Mouse (Mus musculus): ENCODE data around the gene Tnfrsf21. TPM values are rescaled to one million over a fixed set of nuclear protein-coding genes. Genes with fewer than 3 reads are reported as not detected.

Gene Tnfrsf21
- polyA plus RNA-seq, 1 experiment from 2014 or later, result 70.8 TPM

DNA sequence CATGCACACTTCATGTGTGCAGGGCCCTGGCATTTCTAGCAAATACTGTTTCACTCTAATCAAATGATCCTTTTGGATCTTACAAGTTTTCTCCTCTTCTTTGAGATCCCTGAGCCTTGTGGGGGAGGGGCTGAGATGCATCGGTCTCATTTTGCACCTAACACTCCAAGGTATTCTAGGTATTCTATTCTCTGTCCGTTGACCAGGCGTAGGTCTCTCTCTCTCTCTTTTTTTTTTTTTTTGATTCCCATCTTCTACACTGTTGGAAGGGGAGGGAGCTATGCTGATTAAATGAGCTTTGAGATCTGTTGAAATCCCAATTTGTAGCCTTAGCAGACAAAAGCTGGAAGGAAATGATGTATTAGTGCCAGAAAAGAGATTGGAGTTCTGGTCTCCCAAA lies 8.2 kb downstream of the Tnfrsf21 start:
- ATAC-seq, result no peak
- in situ Hi-C loops (cut with MboI; ENCODE audit: low pct_unique_long_range_greater_than_20kb), result no loop called here
- no peak for TF ChIP-seq CTCF (IDR thresholded peaks at IDR 0.05)
- CTCF ChIA-PET, result no interaction called here
- no peaks in the 10 kb centered on the region for H3K27me3 ChIP-seq
- no peak for DNase-seq (ENCODE audit: low read depth, low spot score)
- POLR2A ChIA-PET, result interaction anchor here (0.7 to 1.0 kb wide), 2 partner anchors 11 to 128 kb away, joined by 3 to 4 read pairs; no protein-coding TSS in a partner anchor

DNA sequence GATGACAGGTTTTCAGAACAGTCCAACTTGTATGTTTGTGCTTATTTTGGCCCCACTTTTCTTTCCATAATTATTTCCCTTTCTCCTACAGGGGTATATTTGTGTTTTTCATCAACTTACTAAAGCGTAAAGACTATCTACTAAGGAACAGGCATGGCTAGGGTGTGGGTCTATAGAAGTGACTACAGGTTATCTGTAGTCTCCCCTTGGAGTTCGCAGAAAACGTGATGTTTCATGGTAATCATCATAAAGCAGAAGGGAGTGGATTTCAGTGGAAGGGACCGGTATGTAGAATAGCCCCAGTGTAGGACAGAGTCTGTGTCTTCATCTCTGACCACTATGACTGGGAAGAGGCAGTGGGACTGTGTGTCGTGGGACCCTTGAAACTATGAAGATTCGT lies 8.7 kb downstream of the Tnfrsf21 start:
- ChIA-PET POLR2A (interaction anchor here (0.7 kb wide), 1 partner anchor 127 kb away, joined by 3 read pairs; no protein-coding TSS in a partner anchor), CTCF (interaction anchor here (0.7 to 1.0 kb wide), 2 partner anchors 163 to 205 kb away, joined by 3 to 4 read pairs; no protein-coding TSS in a partner anchor)
- DNase-seq (ENCODE audit: low read depth, low spot score) (no peak), ATAC-seq (no peak)
- in situ Hi-C loops (cut with MboI; ENCODE audit: low pct_unique_long_range_greater_than_20kb), result no loop called here
- no peak for TF ChIP-seq CTCF (IDR thresholded peaks at IDR 0.05)
- H3K27me3 ChIP-seq, result no peaks in the 10 kb centered on the region

DNA sequence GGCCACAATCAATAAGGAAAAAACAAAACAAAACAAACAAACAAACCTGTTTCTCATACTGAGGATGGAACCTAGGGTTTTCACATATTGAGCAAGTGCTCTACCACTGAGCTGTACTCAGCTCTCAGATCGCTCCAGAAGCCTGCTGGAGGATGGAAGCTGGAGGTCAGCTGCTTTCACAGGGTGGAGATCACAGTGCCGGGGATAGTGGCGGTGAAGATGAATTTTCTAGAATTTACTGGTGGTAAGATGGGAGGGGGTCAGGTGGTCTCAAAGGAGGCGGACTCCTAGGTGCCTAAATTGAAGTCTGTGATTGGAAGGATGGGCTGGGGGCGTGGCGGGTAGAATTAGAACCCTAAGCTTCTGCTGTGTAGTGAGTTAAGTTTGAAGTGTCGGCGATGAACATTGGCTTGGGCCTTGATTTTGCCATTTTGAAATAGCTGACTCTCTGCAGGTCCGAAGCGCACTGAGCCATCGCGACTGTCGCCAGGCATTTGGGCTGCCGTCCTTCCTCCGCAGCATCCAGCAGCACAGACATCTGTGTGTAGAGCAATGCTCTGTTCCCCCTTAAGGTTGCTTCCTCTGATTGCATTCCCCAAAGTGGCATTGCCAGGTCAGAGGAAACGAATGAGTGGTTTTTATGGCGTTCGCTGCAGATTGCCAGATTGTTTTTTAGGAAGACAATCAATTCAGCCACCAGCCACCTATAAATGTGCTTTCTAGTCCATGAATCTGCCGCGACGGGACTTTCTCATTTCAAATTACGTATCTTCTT lies 9.7 kb downstream of the Tnfrsf21 start:
- CTCF ChIA-PET, result interaction anchor here (1.0 kb wide), 1 partner anchor 204 kb away, joined by 4 read pairs; no protein-coding TSS in a partner anchor
- no peak for TF ChIP-seq CTCF (IDR thresholded peaks at IDR 0.05)

DNA sequence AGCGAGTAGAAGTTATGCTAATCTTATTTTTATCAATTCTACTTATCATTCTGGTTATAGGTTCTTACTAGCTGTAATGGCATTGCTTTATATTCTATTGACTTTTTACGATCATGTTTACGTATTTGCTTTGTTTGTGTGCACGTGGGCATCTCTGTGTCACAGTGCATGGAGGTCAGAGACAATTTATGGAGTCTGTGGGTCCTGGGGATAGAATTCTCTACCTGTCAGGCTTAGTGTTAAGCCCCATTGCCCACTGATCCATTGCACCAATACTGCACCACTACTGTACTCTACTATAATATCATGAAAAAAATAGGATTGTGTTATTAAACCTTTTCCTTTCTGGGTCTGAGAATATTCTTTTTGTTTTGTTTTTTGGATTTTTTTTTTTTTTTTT lies 10.4 kb downstream of the Tnfrsf21 start:
- TF ChIP-seq CTCF (IDR thresholded peaks at IDR 0.05), result no peak
- POLR2A ChIA-PET, result no interaction called here
- ATAC-seq, result no peak
- DNase-seq (ENCODE audit: low read depth, low spot score), result no peak
- CTCF ChIA-PET, result no interaction called here
- H3K27me3 ChIP-seq, result no peaks in the 10 kb centered on the region
- in situ Hi-C loops (cut with MboI; ENCODE audit: low pct_unique_long_range_greater_than_20kb), result no loop called here

More for the DNA sequence above, 9.7 kb downstream of the Tnfrsf21 start:
- H3K27me3 ChIP-seq, result no peaks in the 10 kb centered on the region
- in situ Hi-C loops (cut with MboI; ENCODE audit: low pct_unique_long_range_greater_than_20kb), result no loop called here
- POLR2A ChIA-PET, result no interaction called here
- ATAC-seq (no peak), DNase-seq (ENCODE audit: low read depth, low spot score) (no peak)

DNA sequence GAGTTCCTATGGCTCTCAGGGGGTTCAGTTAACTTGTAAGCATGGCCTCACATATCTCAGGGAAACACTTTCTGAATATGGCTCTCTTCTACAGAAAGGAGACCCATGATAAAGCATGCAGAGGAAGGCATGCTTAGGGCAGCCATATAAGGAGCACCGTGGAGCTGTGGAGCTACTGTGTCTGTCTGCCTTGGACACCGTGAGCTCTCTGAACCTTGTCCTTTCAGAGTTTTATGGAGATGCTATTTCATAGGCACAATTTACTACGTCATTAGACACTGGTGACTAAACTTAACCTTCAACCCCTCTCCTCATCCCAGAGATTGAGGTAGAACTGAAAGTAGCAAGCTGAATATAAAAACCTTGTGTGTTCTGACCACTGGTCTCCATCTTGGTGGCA lies 13.2 kb downstream of the Tnfrsf21 start:
- ChIA-PET POLR2A (no interaction called here), CTCF (interaction anchor here (1.3 kb wide), 1 partner anchor 10 kb away, joined by 4 read pairs; no protein-coding TSS in a partner anchor)
- no peaks in the 10 kb centered on the region for H3K27me3 ChIP-seq
- ATAC-seq (no peak), DNase-seq (ENCODE audit: low read depth, low spot score) (no peak)
- in situ Hi-C loops (cut with MboI; ENCODE audit: low pct_unique_long_range_greater_than_20kb), result no loop called here
- TF ChIP-seq CTCF (IDR thresholded peaks at IDR 0.05), result no peak

DNA sequence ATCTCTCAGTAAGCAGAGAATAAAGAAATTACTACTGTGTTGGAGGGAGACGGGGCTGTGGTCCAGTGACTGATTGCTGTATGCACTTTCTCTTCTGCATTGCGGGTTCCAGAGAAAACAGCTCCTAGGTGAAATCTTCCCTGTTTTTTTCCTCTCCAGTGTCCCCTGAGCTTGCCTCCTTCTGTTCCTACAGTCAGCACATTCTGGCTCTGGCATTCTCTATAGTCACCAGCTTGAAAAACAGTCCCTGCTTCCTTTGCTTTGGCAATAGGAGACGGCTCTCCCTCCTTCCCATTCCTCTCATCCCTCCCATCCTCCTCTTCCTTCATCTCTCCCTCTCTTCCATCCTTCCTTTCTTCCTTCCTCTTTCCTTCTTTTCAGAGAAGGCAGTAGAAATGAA lies 13.9 kb downstream of the Tnfrsf21 start:
- in situ Hi-C loops (cut with MboI; ENCODE audit: low pct_unique_long_range_greater_than_20kb), result no loop called here
- CTCF ChIA-PET, result no interaction called here
- TF ChIP-seq CTCF (IDR thresholded peaks at IDR 0.05), result no peak

DNA sequence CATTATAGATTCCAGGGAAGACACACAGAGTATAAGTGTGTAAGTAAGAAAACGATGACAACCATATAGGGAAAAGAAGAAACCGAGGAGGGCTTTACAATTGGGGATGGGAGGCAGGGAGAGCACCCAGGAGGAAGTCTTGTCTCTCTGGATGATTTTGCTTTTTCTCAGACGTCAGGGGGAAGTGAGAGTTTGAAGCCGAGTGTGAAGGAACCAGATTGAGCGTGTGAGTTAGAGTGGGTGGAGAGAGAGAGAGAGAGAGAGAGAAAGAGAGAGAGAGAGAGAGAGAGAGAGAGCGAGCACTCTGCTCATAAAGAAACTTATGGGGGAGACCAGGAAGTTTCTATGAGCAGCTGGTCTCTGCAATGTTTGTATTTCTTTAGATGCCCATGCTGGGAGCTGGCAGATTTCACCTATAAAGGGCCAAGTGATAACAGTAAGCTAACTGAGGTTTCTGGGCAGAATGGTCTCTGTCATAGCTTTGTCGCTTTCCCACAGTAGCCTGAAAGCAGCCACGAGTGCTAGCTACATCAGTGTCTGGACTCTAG lies 16.2 kb downstream of the Tnfrsf21 start:
- POLR2A ChIA-PET, result no interaction called here
- no peaks in the 10 kb centered on the region for H3K27me3 ChIP-seq
- CTCF ChIA-PET, result interaction anchor here (1.5 kb wide), 1 partner anchor 9 kb away, joined by 5 read pairs; no protein-coding TSS in a partner anchor
- DNase-seq (ENCODE audit: low read depth, low spot score) (no peak), ATAC-seq (no peak)
- in situ Hi-C loops (cut with MboI; ENCODE audit: low pct_unique_long_range_greater_than_20kb), result no loop called here
- TF ChIP-seq CTCF (IDR thresholded peaks at IDR 0.05), result no peak

More for the DNA sequence above, 13.9 kb downstream of the Tnfrsf21 start:
- ATAC-seq (no peak), DNase-seq (ENCODE audit: low read depth, low spot score) (no peak)
- POLR2A ChIA-PET, result interaction anchor here (0.6 kb wide), 1 partner anchor 44 kb away, joined by 4 read pairs; no protein-coding TSS in a partner anchor
- no peaks in the 10 kb centered on the region for H3K27me3 ChIP-seq

DNA sequence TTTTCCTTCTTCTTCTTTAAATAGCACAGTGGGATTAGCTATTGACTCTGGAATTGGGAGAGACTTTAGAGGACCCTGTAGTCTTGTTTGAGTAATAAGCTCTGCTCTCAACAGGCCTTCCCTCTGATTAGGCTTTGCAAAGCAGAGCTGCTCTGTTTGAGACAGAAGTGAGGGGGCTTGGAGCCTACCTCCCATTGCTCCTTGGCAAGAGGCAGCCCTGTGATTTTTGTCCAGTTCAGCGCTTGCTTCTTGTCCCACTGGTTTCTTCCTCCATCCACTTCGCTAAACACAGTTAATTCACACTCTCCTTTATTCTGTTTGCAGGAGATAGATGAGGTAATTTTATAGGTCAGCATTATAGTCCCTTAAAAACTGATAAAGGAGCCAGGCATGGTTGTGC lies 19.0 kb downstream of the Tnfrsf21 start:
- POLR2A ChIA-PET, result interaction anchor here (1.5 kb wide), 1 partner anchor 11 kb away, joined by 4 read pairs; no protein-coding TSS in a partner anchor
- ATAC-seq (no peak), DNase-seq (ENCODE audit: low read depth, low spot score) (no peak)
- H3K27me3 ChIP-seq, result no peaks in the 10 kb centered on the region
- CTCF ChIA-PET, result no interaction called here
- in situ Hi-C loops (cut with MboI; ENCODE audit: low pct_unique_long_range_greater_than_20kb), result no loop called here
- no peak for TF ChIP-seq CTCF (IDR thresholded peaks at IDR 0.05)

DNA sequence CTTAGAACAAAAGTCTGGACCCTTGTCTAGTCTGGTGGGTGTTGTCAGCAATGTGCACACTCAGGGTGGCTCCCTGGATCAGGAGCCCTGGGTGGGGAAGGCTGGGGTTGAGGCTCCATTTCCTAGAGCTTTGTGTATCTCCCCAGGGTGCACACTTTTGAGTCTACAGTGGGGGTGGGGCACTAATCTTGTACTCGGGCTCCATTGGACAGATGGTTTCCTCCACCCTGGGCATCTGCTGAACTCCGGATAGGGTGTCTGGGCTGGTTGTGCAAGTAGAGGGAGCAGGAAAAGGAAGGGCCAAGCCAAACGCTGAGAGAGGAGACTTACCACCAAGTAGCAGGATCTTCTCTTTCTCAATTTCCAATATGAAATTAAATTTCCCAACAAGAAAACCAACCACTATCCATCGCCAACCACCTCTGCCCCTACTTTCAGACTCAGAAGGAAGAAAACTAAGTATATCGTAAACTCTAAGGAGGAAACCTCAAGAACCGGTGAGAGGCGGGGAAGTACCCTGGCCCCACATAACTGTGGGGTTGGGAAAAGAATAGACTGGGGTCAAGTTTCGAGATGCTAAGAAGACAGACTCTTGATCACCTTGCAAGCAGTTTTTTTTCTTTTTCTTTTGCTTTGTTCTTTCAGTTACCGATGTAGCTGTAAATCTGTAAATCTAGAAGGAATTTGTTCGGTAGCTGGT lies 19.9 kb downstream of the Tnfrsf21 start:
- DNase-seq (ENCODE audit: low read depth, low spot score), result no peak
- no peak for TF ChIP-seq CTCF (IDR thresholded peaks at IDR 0.05)
- ATAC-seq, result no peak
- ChIA-PET CTCF (no interaction called here), POLR2A (interaction anchor here (1.5 kb wide), 1 partner anchor 12 kb away, joined by 4 read pairs; no protein-coding TSS in a partner anchor)
- H3K27me3 ChIP-seq, result no peaks in the 10 kb centered on the region
- in situ Hi-C loops (cut with MboI; ENCODE audit: low pct_unique_long_range_greater_than_20kb), result no loop called here

DNA sequence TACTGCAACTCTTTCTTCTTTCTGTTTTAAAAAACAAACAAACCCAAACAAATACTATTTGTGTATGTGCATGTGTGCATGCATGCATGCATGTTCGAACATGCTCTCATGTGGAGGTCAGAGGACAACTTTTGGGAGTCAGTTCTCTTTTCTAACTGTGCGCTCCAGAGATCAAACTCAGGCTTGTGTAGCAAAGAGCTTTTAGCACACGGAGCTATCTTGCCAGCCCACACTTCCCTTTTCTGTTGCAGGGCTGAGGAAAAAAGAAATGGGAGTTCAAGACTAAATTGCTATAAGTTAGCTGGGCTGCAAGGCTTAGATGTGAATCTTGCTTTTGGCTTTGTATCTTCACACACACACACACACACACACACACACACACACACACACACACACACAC lies 24.2 kb downstream of the Tnfrsf21 start:
- POLR2A ChIA-PET, result no interaction called here

DNA sequence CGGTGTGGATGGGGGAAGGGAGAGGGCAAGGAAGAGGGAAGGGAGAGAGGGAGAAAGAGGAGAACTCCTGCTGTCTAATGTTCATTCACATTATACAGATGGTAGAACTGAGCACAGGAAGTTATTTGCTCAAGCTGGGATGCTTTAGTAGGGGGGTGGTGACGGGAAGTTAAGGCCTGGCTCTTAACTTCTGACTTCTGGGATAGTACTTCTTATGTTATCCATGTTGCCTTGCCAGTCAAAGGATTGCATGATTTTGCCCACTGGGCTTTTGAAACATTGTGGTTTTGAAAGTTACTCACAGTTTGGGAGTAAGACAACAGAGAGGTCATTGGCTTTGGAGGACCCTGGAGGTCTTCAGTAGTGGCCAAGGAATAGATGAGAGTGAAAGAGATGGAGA lies 34.3 kb downstream of the Tnfrsf21 start:
- ATAC-seq (no peak), DNase-seq (ENCODE audit: low read depth, low spot score) (no peak)
- H3K27me3 ChIP-seq, result no peaks in the 10 kb centered on the region
- no peak for TF ChIP-seq CTCF (IDR thresholded peaks at IDR 0.05)
- in situ Hi-C loops (cut with MboI; ENCODE audit: low pct_unique_long_range_greater_than_20kb), result no loop called here
- ChIA-PET POLR2A (no interaction called here), CTCF (no interaction called here)

More for the DNA sequence above, 24.2 kb downstream of the Tnfrsf21 start:
- no peak for TF ChIP-seq CTCF (IDR thresholded peaks at IDR 0.05)
- in situ Hi-C loops (cut with MboI; ENCODE audit: low pct_unique_long_range_greater_than_20kb), result no loop called here
- no peak for ATAC-seq
- no peak for DNase-seq (ENCODE audit: low read depth, low spot score)
- CTCF ChIA-PET, result no interaction called here
- no peaks in the 10 kb centered on the region for H3K27me3 ChIP-seq

Data from Patski (cell line).